In genomic region chr15:88314810-88315459, GRCm38 (mm10) we compare ENCODE assay signal across 9 mouse cellular contexts.
A peak's percentile ranks its signal among the peaks of the same experiment; 100 is the strongest.
DNase-seq lines count a peak whose midpoint lies in the region; ATAC-seq lines count a peak whose summit lies in the region.
"Had no signal": no experiment of that assay in that cellular context is flagged by ENCODE, and none has a peak within 500 bp of the region (broad histone marks: within the 10 kb centered on the region; RNA-seq: fewer than 3 reads in every experiment).

No protein-coding gene starts in this region.

- H3K9me3 ChIP-seq in forebrain, embryonic 16.5 days (ENCODE audit: control insufficient read depth, low read length), result no peaks in the 10 kb centered on the region
- H3K9me3 ChIP-seq in neural tube, embryonic 14.5 days (ENCODE audit: control insufficient read depth, low read length), result no peaks in the 10 kb centered on the region
- H3K9me3 ChIP-seq: embryonic facial prominence, embryonic 10.5 days had no signal

- peaks cover 31% of the 10 kb centered on the region for H3K4me1 ChIP-seq in forebrain, embryonic 16.5 days (replicated peaks; ENCODE audit: control insufficient read depth, insufficient read depth, low read length)
- H3K4me1 ChIP-seq in neural tube, embryonic 14.5 days (ENCODE audit: control insufficient read depth, insufficient read depth, low read length), result peaks cover 10% of the 10 kb centered on the region; the same call in 1 of the 2 replicates

- H3K9ac ChIP-seq in forebrain, embryonic 16.5 days (replicated peaks; ENCODE audit: low read depth, low read length), result no peak overlapping the region
- H3K9ac ChIP-seq in neural tube, embryonic 14.5 days (replicated peaks; ENCODE audit: low read depth, low read length), result no peak overlapping the region

- DNase-seq in left cerebral cortex, postnatal 4 days, result peak; percentile 89
- no peak for DNase-seq in left cerebral cortex, adult 9 months (ENCODE audit: low spot score in 2 of 2)
- peak; percentile 77 for DNase-seq in cerebellum, adult 9-11 months
- no peak for DNase-seq in adrenal gland, adult 2 months
- no peak for DNase-seq in gastrocnemius, adult 18-20 months (ENCODE audit: low spot score)
- DNase-seq: heart, postnatal 14 days had no signal

- ATAC-seq in forebrain, embryonic 16.5 days, result peak; percentile 85
- peak; percentile 79 for ATAC-seq in neural tube, embryonic 14.5 days (ENCODE audit: low read depth)

- WGBS in forebrain, embryonic 16.5 days, result 8% methylated on average over 12 of the region's 12 CpGs
- 13% methylated on average over 12 of the region's 12 CpGs for WGBS in neural tube, embryonic 14.5 days

- no peaks in the 10 kb centered on the region for H3K36me3 ChIP-seq in forebrain, embryonic 16.5 days (ENCODE audit: control insufficient read depth, insufficient read depth)
- no peaks in the 10 kb centered on the region for H3K36me3 ChIP-seq in neural tube, embryonic 14.5 days (ENCODE audit: control insufficient read depth, insufficient read depth, low read length)
- H3K36me3 ChIP-seq: embryonic facial prominence, embryonic 10.5 days had no signal

- intact Hi-C loops in left cerebral cortex, postnatal 4 days (cut with DNase I), result no loop called here

- H3K27ac ChIP-seq in forebrain, embryonic 16.5 days (ENCODE audit: low read length), result peak overlapping the region; percentile 51
- peak overlapping the region; percentile 29; the same call in 1 of the 2 replicates for H3K27ac ChIP-seq in neural tube, embryonic 14.5 days (ENCODE audit: low read depth, low read length)
- H3K27ac ChIP-seq: embryonic facial prominence, embryonic 10.5 days had no signal

- no peak overlapping the region for H3K4me2 ChIP-seq in forebrain, embryonic 16.5 days (ENCODE audit: low read length)
- H3K4me2 ChIP-seq in neural tube, embryonic 14.5 days (ENCODE audit: low read depth, low read length), result no peak overlapping the region; the same call in 1 of the 2 replicates

- no peaks in the 10 kb centered on the region for H3K27me3 ChIP-seq in forebrain, embryonic 16.5 days (replicated peaks; ENCODE audit: control insufficient read depth, insufficient read depth, low read length)
- H3K27me3 ChIP-seq in neural tube, embryonic 14.5 days (ENCODE audit: control insufficient read depth, insufficient read depth, low read length), result no peaks in the 10 kb centered on the region

- no peak overlapping the region for H3K4me3 ChIP-seq in forebrain, embryonic 16.5 days (replicated peaks; ENCODE audit: low read length)
- H3K4me3 ChIP-seq in neural tube, embryonic 14.5 days (ENCODE audit: low read depth, low read length), result no peak overlapping the region
- H3K4me3 ChIP-seq: embryonic facial prominence, embryonic 10.5 days had no signal

Comparison
In these comparisons a context has a peak if more than half of its experiments do, and no peak if none do; other contexts are left out.
1. DNase-seq: peak in left cerebral cortex, postnatal 4 days (single experiment) and cerebellum, adult 9-11 months (single experiment); none in left cerebral cortex, adult 9 months (0 of 2), adrenal gland, adult 2 months (single experiment) and gastrocnemius, adult 18-20 months (single experiment).